Mouse (Mus musculus): ENCODE data around the gene Gm27021. TPM values are rescaled to one million over a fixed set of nuclear protein-coding genes. Genes with fewer than 3 reads are reported as not detected.

The Gm27021 gene
- polyA plus RNA-seq, 1 experiment from 2014 or later = 2.5 TPM

- no peak overlapping the region for H3K4me3 ChIP-seq (ENCODE audit: low read length)
- H3K4me2 ChIP-seq (ENCODE audit: low read depth, low read length) = no peak overlapping the region
- no peak overlapping the region for H3K9ac ChIP-seq (ENCODE audit: low read length)
- no peaks in the 10 kb centered on the region for H3K27me3 ChIP-seq (ENCODE audit: control insufficient read depth, insufficient read depth, low read depth, low read length)
- H3K27ac ChIP-seq (ENCODE audit: low read length) = no peak overlapping the region
- no peaks in the 10 kb centered on the region for H3K9me3 ChIP-seq (ENCODE audit: control insufficient read depth, low read length)
- peaks cover 74% of the 10 kb centered on the region for H3K36me3 ChIP-seq (ENCODE audit: control insufficient read depth, insufficient read depth, low read length)
- peaks cover 20% of the 10 kb centered on the region for H3K4me1 ChIP-seq (replicated peaks; ENCODE audit: control insufficient read depth, insufficient read depth, low read length)
- WGBS = 87% methylated on average over 8 of the region's 8 CpGs
- ATAC-seq (ENCODE audit: low read depth) = no peak
Measured at GRCm38 (mm10) chr8:120571561-120571960, 96.3 kb downstream of the Gm27021 start.

GRCm38 (mm10) chr8:120569939-120570715, 97.8 kb downstream of the Gm27021 start:
- Histone ChIP-seq H3K9me3 (ENCODE audit: control insufficient read depth, low read length) (no peaks in the 10 kb centered on the region), H3K36me3 (ENCODE audit: control insufficient read depth, insufficient read depth, low read length) (peaks cover 64% of the 10 kb centered on the region), H3K9ac (ENCODE audit: low read length) (no peak overlapping the region), H3K4me3 (ENCODE audit: low read length) (no peak overlapping the region), H3K4me2 (ENCODE audit: low read depth, low read length) (no peak overlapping the region), H3K4me1 (replicated peaks; ENCODE audit: control insufficient read depth, insufficient read depth, low read length) (peaks cover 19% of the 10 kb centered on the region), H3K27ac (ENCODE audit: low read length) (no peak overlapping the region), H3K27me3 (ENCODE audit: control insufficient read depth, insufficient read depth, low read depth, low read length) (no peaks in the 10 kb centered on the region)
- 47% methylated on average over 13 of the region's 13 CpGs for WGBS
- ATAC-seq (ENCODE audit: low read depth) = no peak

GRCm38 (mm10) chr8:120569123-120569522, 98.8 kb downstream of the Gm27021 start:
- no peak overlapping the region for H3K4me2 ChIP-seq (ENCODE audit: low read depth, low read length)
- H3K4me3 ChIP-seq (ENCODE audit: low read length) = no peak overlapping the region
- 92% methylated on average over 17 of the region's 17 CpGs for WGBS
- no peak overlapping the region for H3K9ac ChIP-seq (ENCODE audit: low read length)
- peaks cover 22% of the 10 kb centered on the region for H3K4me1 ChIP-seq (replicated peaks; ENCODE audit: control insufficient read depth, insufficient read depth, low read length)
- ATAC-seq (ENCODE audit: low read depth) = no peak
- H3K27ac ChIP-seq (ENCODE audit: low read length) = no peak overlapping the region
- no peaks in the 10 kb centered on the region for H3K9me3 ChIP-seq (ENCODE audit: control insufficient read depth, low read length)
- H3K27me3 ChIP-seq (ENCODE audit: control insufficient read depth, insufficient read depth, low read depth, low read length) = no peaks in the 10 kb centered on the region
- peaks cover 54% of the 10 kb centered on the region for H3K36me3 ChIP-seq (ENCODE audit: control insufficient read depth, insufficient read depth, low read length)

- H3K36me3 ChIP-seq (ENCODE audit: control insufficient read depth, insufficient read depth, low read length) = peaks cover 52% of the 10 kb centered on the region
- H3K9me3 ChIP-seq (ENCODE audit: control insufficient read depth, low read length) = no peaks in the 10 kb centered on the region
- H3K9ac ChIP-seq (ENCODE audit: low read length) = no peak overlapping the region
- 96% methylated on average over 37 of the region's 37 CpGs for WGBS
- H3K4me2 ChIP-seq (ENCODE audit: low read depth, low read length) = no peak overlapping the region
- no peak for ATAC-seq (ENCODE audit: low read depth)
- H3K4me3 ChIP-seq (ENCODE audit: low read length) = no peak overlapping the region
- peaks cover 27% of the 10 kb centered on the region for H3K4me1 ChIP-seq (replicated peaks; ENCODE audit: control insufficient read depth, insufficient read depth, low read length)
- no peak overlapping the region for H3K27ac ChIP-seq (ENCODE audit: low read length)
- no peaks in the 10 kb centered on the region for H3K27me3 ChIP-seq (ENCODE audit: control insufficient read depth, insufficient read depth, low read depth, low read length)
Measured at GRCm38 (mm10) chr8:120568164-120568798, 99.6 kb downstream of the Gm27021 start.

- H3K27me3 ChIP-seq (ENCODE audit: control insufficient read depth, insufficient read depth, low read depth, low read length) = no peaks in the 10 kb centered on the region
- 96% methylated on average over 17 of the region's 17 CpGs for WGBS
- peaks cover 46% of the 10 kb centered on the region for H3K36me3 ChIP-seq (ENCODE audit: control insufficient read depth, insufficient read depth, low read length)
- peaks cover 33% of the 10 kb centered on the region for H3K4me1 ChIP-seq (replicated peaks; ENCODE audit: control insufficient read depth, insufficient read depth, low read length)
- ATAC-seq (ENCODE audit: low read depth) = no peak
- H3K4me2 ChIP-seq (ENCODE audit: low read depth, low read length) = no peak overlapping the region
- no peak overlapping the region for H3K4me3 ChIP-seq (ENCODE audit: low read length)
- no peak overlapping the region for H3K9ac ChIP-seq (ENCODE audit: low read length)
- no peaks in the 10 kb centered on the region for H3K9me3 ChIP-seq (ENCODE audit: control insufficient read depth, low read length)
- no peak overlapping the region for H3K27ac ChIP-seq (ENCODE audit: low read length)
Measured at GRCm38 (mm10) chr8:120567731-120568130, 100.1 kb downstream of the Gm27021 start.

- Histone ChIP-seq H3K27ac (ENCODE audit: low read length) (no peak overlapping the region), H3K27me3 (ENCODE audit: control insufficient read depth, insufficient read depth, low read depth, low read length) (no peaks in the 10 kb centered on the region), H3K4me2 (ENCODE audit: low read depth, low read length) (no peak overlapping the region), H3K36me3 (ENCODE audit: control insufficient read depth, insufficient read depth, low read length) (peaks cover 43% of the 10 kb centered on the region), H3K4me1 (replicated peaks; ENCODE audit: control insufficient read depth, insufficient read depth, low read length) (peaks cover 42% of the 10 kb centered on the region), H3K9me3 (ENCODE audit: control insufficient read depth, low read length) (no peaks in the 10 kb centered on the region), H3K4me3 (ENCODE audit: low read length) (no peak overlapping the region), H3K9ac (ENCODE audit: low read length) (no peak overlapping the region)
- no peak for ATAC-seq (ENCODE audit: low read depth)
- 80% methylated on average over 8 of the region's 8 CpGs for WGBS
Measured at GRCm38 (mm10) chr8:120566681-120567080, 101.2 kb downstream of the Gm27021 start.

- Histone ChIP-seq H3K27ac (ENCODE audit: low read length) (no peak overlapping the region), H3K9ac (ENCODE audit: low read length) (no peak overlapping the region), H3K4me3 (ENCODE audit: low read length) (no peak overlapping the region), H3K4me2 (ENCODE audit: low read depth, low read length) (no peak overlapping the region), H3K27me3 (ENCODE audit: control insufficient read depth, insufficient read depth, low read depth, low read length) (no peaks in the 10 kb centered on the region), H3K9me3 (ENCODE audit: control insufficient read depth, low read length) (no peaks in the 10 kb centered on the region), H3K4me1 (replicated peaks; ENCODE audit: control insufficient read depth, insufficient read depth, low read length) (peaks cover 44% of the 10 kb centered on the region), H3K36me3 (ENCODE audit: control insufficient read depth, insufficient read depth, low read length) (peaks cover 36% of the 10 kb centered on the region)
- ATAC-seq (ENCODE audit: low read depth) = no peak
- WGBS = 34% methylated on average over 7 of the region's 7 CpGs
Measured at GRCm38 (mm10) chr8:120565151-120565711, 102.6 kb downstream of the Gm27021 start.

- H3K27ac ChIP-seq (ENCODE audit: low read length) = peak overlapping the region; percentile 53
- peaks cover 41% of the 10 kb centered on the region for H3K4me1 ChIP-seq (replicated peaks; ENCODE audit: control insufficient read depth, insufficient read depth, low read length)
- no peak overlapping the region for H3K9ac ChIP-seq (ENCODE audit: low read length)
- no peaks in the 10 kb centered on the region for H3K27me3 ChIP-seq (ENCODE audit: control insufficient read depth, insufficient read depth, low read depth, low read length)
- H3K36me3 ChIP-seq (ENCODE audit: control insufficient read depth, insufficient read depth, low read length) = peaks cover 30% of the 10 kb centered on the region
- no peaks in the 10 kb centered on the region for H3K9me3 ChIP-seq (ENCODE audit: control insufficient read depth, low read length)
- H3K4me3 ChIP-seq (ENCODE audit: low read length) = no peak overlapping the region
- peak; percentile 85 for ATAC-seq (ENCODE audit: low read depth)
- H3K4me2 ChIP-seq (ENCODE audit: low read depth, low read length) = peak overlapping the region; percentile 7
- WGBS = 22% methylated on average over 20 of the region's 20 CpGs
Measured at GRCm38 (mm10) chr8:120563851-120564837, 103.7 kb downstream of the Gm27021 start.
